Mouse (Mus musculus): ENCODE results near the gene Ndfip2.

Ndfip2 gene

GRCm38 (mm10) chr14:105287972-105288371 is 29.6 kb downstream of the Ndfip2 start:
- DNase-seq: no peak

GRCm38 (mm10) chr14:105288529-105288928 is 30.2 kb downstream of the Ndfip2 start:
- DNase-seq: no peak

- no peak for DNase-seq
Observed at GRCm38 (mm10) chr14:105292139-105292538, 33.8 kb downstream of the Ndfip2 start.

- no peak for DNase-seq
Observed at GRCm38 (mm10) chr14:105293777-105294176, 35.4 kb downstream of the Ndfip2 start.

GRCm38 (mm10) chr14:105295820-105296582 is 37.6 kb downstream of the Ndfip2 start:
- DNase-seq: peak; percentile 23

- no peak for DNase-seq
Observed at GRCm38 (mm10) chr14:105299744-105300255, 41.4 kb downstream of the Ndfip2 start.

- DNase-seq: no peak
Observed at GRCm38 (mm10) chr14:105300551-105300950, 42.2 kb downstream of the Ndfip2 start.

GRCm38 (mm10) chr14:105302708-105303107 is 44.3 kb downstream of the Ndfip2 start:
- DNase-seq: no peak

GRCm38 (mm10) chr14:105307716-105308115 is 49.3 kb downstream of the Ndfip2 start:
- DNase-seq: no peak

GRCm38 (mm10) chr14:105312366-105312765 is 54.0 kb downstream of the Ndfip2 start:
- DNase-seq: no peak

GRCm38 (mm10) chr14:105312944-105313343 is 54.6 kb downstream of the Ndfip2 start:
- DNase-seq: no peak

GRCm38 (mm10) chr14:105313877-105314276 is 55.5 kb downstream of the Ndfip2 start:
- peak; percentile 17 for DNase-seq

- no peak for DNase-seq
Observed at GRCm38 (mm10) chr14:105321712-105322111, 63.3 kb downstream of the Ndfip2 start.

GRCm38 (mm10) chr14:105322829-105323228 is 64.5 kb downstream of the Ndfip2 start:
- no peak for DNase-seq

GRCm38 (mm10) chr14:105323448-105323847 is 65.1 kb downstream of the Ndfip2 start:
- DNase-seq: no peak

GRCm38 (mm10) chr14:105328397-105329302 is 70.3 kb downstream of the Ndfip2 start:
- peak; percentile 65 for DNase-seq

- DNase-seq: peak; percentile 54
Observed at GRCm38 (mm10) chr14:105333475-105334094, 75.2 kb downstream of the Ndfip2 start.

GRCm38 (mm10) chr14:105341765-105342164 is 83.4 kb downstream of the Ndfip2 start:
- no peak for DNase-seq

GRCm38 (mm10) chr14:105354121-105354520 is 95.7 kb downstream of the Ndfip2 start:
- no peak for DNase-seq
